Mouse (Mus musculus) skeletal muscle tissue, postnatal 0 days (tissue): Measurements from ENCODE around the gene Flcn. TPM values are rescaled to one million over a fixed set of nuclear protein-coding genes. Genes with fewer than 3 reads are reported as not detected.

Experiments
- polyA plus RNA-seq: library from polyadenylated mRNA; unstranded; fragments of >200 nt; fragmentation: Nextera tagmentation; extraction: Ambion mirVana; gene quantifications from 2 replicates; pipeline ENCODE4 v1.2.1, GENCODE M21; 2015

Gene Flcn
- polyA plus RNA-seq: 42.6 and 46.7 TPM in 2 replicates

DNA sequence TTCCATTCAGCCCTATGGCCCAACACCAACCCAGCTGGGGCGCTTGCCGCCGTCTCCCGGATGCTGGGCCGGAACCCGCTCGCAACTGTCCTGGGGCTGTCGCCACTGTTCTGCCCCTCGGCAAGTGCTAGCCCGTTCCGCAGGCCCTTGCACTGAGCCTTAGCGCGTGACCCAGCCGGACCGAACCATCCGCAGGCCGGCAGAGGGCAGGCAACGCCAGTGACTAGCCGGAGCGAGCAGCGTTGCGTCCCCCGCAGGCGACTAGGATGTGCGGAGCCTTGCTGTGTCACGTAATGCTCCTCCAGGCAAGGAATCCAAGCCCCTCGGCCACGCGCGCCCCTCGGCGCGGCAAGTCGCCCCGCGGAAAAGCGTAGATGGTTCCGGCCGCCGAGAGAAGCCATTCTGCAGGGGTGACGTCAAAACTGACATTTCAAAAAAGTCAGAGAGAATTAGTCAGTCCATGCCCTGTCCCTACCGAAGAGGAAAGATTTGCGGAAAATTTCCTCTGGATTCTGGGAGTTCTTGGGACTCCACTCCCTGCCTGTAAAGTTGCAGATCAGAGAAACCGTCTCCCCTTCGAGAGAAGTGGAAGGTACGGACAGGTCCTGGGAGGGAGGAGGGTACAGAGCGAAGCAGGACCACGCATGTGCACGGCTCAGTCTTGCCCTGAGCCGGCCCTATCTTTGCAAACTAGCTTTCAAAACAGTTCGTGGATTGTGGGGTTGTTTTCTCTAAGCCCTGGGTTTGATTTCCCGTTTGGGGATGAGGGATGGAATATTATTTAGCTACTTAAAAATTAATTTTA lies at the start of gene Flcn:
Gene Flcn, minus strand, starts transcription at position 347 of the 805 bp plus-strand sequence.

DNA sequence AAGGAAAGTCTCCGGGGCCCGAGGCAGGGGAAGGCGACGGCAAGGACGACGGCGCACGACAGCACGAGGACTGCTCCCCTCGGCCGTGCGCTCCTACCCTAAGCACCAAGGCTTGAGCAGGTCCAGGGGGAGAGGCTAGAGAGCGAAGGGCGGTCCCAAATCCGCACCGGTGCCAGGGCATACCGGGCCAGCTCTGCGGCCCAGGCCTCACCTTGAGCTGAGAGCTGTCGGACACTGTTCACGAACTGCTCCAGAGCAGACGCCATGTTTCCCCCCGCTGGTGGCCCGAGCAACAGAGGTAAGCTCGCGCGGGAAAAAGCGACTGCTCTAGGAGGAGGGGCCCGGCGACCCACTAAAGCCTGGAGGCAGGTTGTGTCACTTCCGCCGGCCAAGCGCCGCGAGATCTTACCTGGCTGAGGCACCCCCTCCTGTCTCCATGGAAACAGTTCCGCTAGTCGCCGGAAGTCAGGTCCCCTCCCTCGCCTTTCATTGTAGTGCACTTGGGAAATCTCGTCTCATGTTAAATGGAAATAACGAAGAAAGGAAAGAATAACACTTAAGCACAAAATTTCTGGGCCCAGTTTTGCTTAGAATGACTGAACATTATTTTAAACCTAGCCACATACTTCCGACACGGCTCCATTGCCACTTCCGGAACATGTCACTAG lies 29.8 kb upstream of the Flcn start, which contains the start of gene Cops3:
Gene Cops3, minus strand, starts transcription at position 380 of the 668 bp plus-strand sequence.

DNA sequence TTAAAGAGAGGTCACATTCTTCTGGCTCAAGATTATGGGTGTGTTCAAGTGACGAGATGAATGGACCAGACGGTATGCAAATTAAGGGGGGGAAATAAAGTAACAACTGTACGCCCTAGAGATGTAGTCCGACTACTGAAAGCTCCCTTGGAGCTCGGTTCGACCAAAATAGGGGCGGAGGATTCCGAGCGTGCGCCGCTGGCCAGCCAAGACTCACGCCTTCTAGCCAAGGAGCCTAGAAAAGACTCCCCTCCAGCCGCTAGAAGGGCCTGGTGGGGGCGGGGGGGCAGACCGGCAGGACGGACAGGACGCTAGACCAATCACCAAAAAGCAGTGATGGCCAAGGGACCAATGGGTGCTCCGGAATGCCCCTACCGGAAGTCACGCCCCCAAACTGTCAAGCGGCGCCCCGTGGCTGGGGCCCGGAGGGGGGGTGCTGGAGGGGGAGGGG lies 29.2 kb upstream of the Flcn start, which contains the start of gene Nt5m:
Gene Nt5m, plus strand, starts transcription at position 440 of the 451 bp plus-strand sequence.

DNA sequence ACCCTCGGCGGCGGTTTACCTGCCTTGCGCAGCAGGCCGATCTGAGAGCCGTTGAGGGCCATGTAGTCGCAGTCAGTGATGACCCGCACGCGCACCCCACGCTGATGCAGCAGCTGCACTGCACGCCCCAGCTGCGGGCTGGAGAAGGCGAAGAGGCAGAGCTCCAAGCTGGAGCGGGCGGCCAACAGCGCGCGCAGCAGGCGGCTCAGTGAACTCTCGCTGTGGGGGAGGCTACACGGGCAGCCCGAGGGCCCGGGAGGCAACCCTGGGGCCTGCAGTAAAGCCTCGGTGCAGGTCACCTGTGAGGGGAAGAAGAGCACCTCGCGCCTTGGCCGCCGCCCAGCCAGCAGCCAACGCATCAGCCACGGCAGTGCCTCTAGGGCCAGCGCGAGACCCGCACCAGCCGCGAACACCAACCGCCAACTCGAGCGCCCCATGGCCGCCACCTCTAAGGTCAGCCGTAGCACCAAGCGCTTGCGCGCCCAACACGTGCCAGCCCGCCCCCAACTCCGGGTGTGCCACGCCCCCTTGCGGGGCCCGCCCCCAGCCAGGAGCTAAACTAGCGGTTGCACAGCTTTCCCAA lies 22.5 kb downstream of the Flcn start, which contains the start of gene Pld6:
Gene Pld6, minus strand, starts transcription at position 447 of the 583 bp plus-strand sequence.

Other genes starting within 250 kb of the Flcn start
- 0.13 TPM in 1 of 2 replicates, not detected in the other for gene Olfr222, start 233.8 kb downstream of the Flcn start, polyA plus RNA-seq
- not detected in 2 replicates for gene Olfr223, start 216.7 kb downstream of the Flcn start, polyA plus RNA-seq
- gene Mprip, start 148.7 kb downstream of the Flcn start, polyA plus RNA-seq: 41.8 and 44.5 TPM in 2 replicates
- gene Pld6, start 22.4 kb downstream of the Flcn start, polyA plus RNA-seq: 1.2 and 1.5 TPM in 2 replicates
- 22.2 and 26.0 TPM in 2 replicates for gene Nt5m, start 29.4 kb upstream of the Flcn start, polyA plus RNA-seq
- gene Cops3, start 29.8 kb upstream of the Flcn start, polyA plus RNA-seq: 118 and 120 TPM in 2 replicates
- gene Med9, start 138.2 kb upstream of the Flcn start, polyA plus RNA-seq: 30.8 and 32.2 TPM in 2 replicates
- 3.2 and 20.2 TPM in 2 replicates for gene Rasd1, start 154.9 kb upstream of the Flcn start, polyA plus RNA-seq
- 8.8 and 9.7 TPM in 2 replicates for gene Pemt, start 236.5 kb upstream of the Flcn start, polyA plus RNA-seq